Comparison of ENCODE assay signal across 21 mouse cellular contexts in the genomic region with DNA sequence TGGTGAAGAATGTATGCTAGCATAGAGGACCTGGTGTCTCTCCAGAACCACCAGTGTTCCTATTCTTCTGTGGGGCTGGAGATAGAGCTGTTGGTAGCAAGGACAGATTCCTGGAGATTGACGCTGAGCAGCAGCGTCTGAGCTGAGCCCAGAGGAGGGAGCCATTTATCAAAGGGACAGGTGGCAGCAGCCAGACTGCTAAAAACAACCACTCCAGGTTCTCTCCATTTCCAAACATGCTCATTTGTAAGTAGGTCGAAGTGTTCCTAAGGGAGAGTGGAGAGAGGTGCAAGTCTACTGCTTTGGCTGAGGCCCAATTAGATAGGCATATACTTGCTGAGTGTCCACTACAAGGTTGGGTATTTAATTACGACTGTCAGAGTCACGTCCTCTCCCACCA.
DNase-seq lines count a peak whose midpoint lies in the region; ATAC-seq and TF ChIP-seq lines count a peak whose summit lies in the region.
"Had no signal": no experiment of that assay in that cellular context is flagged by ENCODE, and none has a peak within 500 bp of the region (broad histone marks: within the 10 kb centered on the region; RNA-seq: fewer than 3 reads in every experiment).

No protein-coding gene starts in this region.

- 0 out of 2 replicates have a peak overlapping the region, but pooled peaks have one; percentile 6 for H3K9ac ChIP-seq in heart, postnatal 0 days (replicated peaks; ENCODE audit: low read depth, low read length)
- H3K9ac ChIP-seq: kidney, embryonic 15.5 days; limb, embryonic 15.5 days; liver, embryonic 15.5 days; neural tube, embryonic 13.5 days had no signal

- H3K27me3 ChIP-seq in heart, postnatal 0 days (ENCODE audit: control insufficient read depth, insufficient read depth, low read length), result no peaks in the 10 kb centered on the region
- no peaks in the 10 kb centered on the region for H3K27me3 ChIP-seq in small intestine, adult 2 months (ENCODE audit: control insufficient read depth, insufficient read depth, low read length)
- H3K27me3 ChIP-seq: kidney, embryonic 15.5 days; limb, embryonic 15.5 days; liver, embryonic 15.5 days; neural tube, embryonic 13.5 days; Patski had no signal

- peak overlapping the region; percentile 54 for H3K27ac ChIP-seq in heart, postnatal 0 days (ENCODE audit: low read depth)
- peak overlapping the region; percentile 92; the same call in 1 of the 2 replicates for H3K27ac ChIP-seq in small intestine, adult 2 months (ENCODE audit: insufficient read depth, low read depth, low read length)
- H3K27ac ChIP-seq: hindbrain, embryonic 10.5 days; hindbrain, postnatal 0 days; kidney, embryonic 15.5 days; limb, embryonic 15.5 days; liver, embryonic 15.5 days; neural tube, embryonic 13.5 days had no signal

- peak; percentile 10 for DNase-seq in cerebellum, adult 11 months
- no peak for DNase-seq in cerebellum, postnatal 4 days (ENCODE audit: low spot score in 2 of 2)
- DNase-seq in gastrocnemius, postnatal 25 days, result peak; percentile 16
- DNase-seq in gastrocnemius, postnatal 36 days, result no peak
- no peak for DNase-seq in heart, postnatal 0 days (ENCODE audit: low spot score)
- no peak for DNase-seq in heart, adult 9 months (ENCODE audit: low spot score in 2 of 2)
- DNase-seq in thymus, postnatal 25 days, result no peak
- DNase-seq: adrenal gland, adult 8-10 months; midbrain, embryonic 14.5 days; thymus, postnatal 36 days had no signal

- ATAC-seq in heart, postnatal 0 days (ENCODE audit: insufficient read depth, low read depth), result peak; percentile 47
- ATAC-seq: CD4-positive, CD25-positive, alpha-beta regulatory T cell, adult 4 months; hindbrain, postnatal 0 days; intestine, postnatal 0 days; Patski had no signal

- no peak overlapping the region for H3K4me3 ChIP-seq in heart, postnatal 0 days (ENCODE audit: low read depth, low read length)
- no peak overlapping the region for H3K4me3 ChIP-seq in small intestine, adult 2 months (ENCODE audit: low read depth, low read length)
- H3K4me3 ChIP-seq: hindbrain, embryonic 10.5 days; kidney, embryonic 15.5 days; limb, embryonic 15.5 days; liver, embryonic 15.5 days; megakaryocyte, embryonic 14.5 days; neural tube, embryonic 13.5 days had no signal

- no peak for TF ChIP-seq CTCF in heart, postnatal 0 days (IDR thresholded peaks at IDR 0.05; ENCODE audit: low read depth)
- no peak for TF ChIP-seq CTCF in small intestine, adult 2 months (IDR thresholded peaks at IDR 0.05; ENCODE audit: extremely low read depth, insufficient read length, insufficient replicate concordance, low read depth, low read length)

- 21% methylated on average over 5 of the region's 5 CpGs for WGBS in heart, postnatal 0 days
- WGBS in small intestine, adult 2 months, result 74% methylated on average over 5 of the region's 5 CpGs

- H3K4me1 ChIP-seq in heart, postnatal 0 days (ENCODE audit: control insufficient read depth, insufficient read depth), result peaks cover 13% of the 10 kb centered on the region; the same call in 1 of the 2 replicates
- peaks cover 33% of the 10 kb centered on the region; the same call in 1 of the 2 replicates for H3K4me1 ChIP-seq in small intestine, adult 2 months (ENCODE audit: control insufficient read depth, insufficient read depth, insufficient read length, low read length)
- H3K4me1 ChIP-seq: hindbrain, embryonic 10.5 days; limb, embryonic 15.5 days; liver, embryonic 15.5 days had no signal

- H3K36me3 ChIP-seq in heart, postnatal 0 days (replicated peaks; ENCODE audit: control insufficient read depth, insufficient read depth, low read length), result no peaks in the 10 kb centered on the region
- H3K36me3 ChIP-seq in small intestine, adult 2 months (ENCODE audit: control insufficient read depth, insufficient read depth, low read length), result no peaks in the 10 kb centered on the region
- H3K36me3 ChIP-seq: hindbrain, embryonic 10.5 days; kidney, embryonic 15.5 days; limb, embryonic 15.5 days; liver, embryonic 15.5 days had no signal

- intact Hi-C loops in gastrocnemius, postnatal 36 days (cut with DNase I), result no loop called here

- no peak for TF ChIP-seq POLR2A in small intestine, adult 2 months (IDR thresholded peaks at IDR 0.05; ENCODE audit: low read depth, low read length)

- TF ChIP-seq EP300 in heart, postnatal 0 days (IDR thresholded peaks at IDR 0.05; ENCODE audit: low read depth), result no peak

- no peak overlapping the region for H3K4me2 ChIP-seq in heart, postnatal 0 days (ENCODE audit: low read depth, low read length)
- H3K4me2 ChIP-seq: kidney, embryonic 15.5 days; limb, embryonic 15.5 days; liver, embryonic 15.5 days; neural tube, embryonic 13.5 days had no signal

- no peaks in the 10 kb centered on the region for H3K9me3 ChIP-seq in heart, postnatal 0 days (replicated peaks; ENCODE audit: control insufficient read depth, low read length)
- H3K9me3 ChIP-seq: hindbrain, embryonic 10.5 days; kidney, embryonic 15.5 days; limb, embryonic 15.5 days; liver, embryonic 15.5 days; megakaryocyte, embryonic 14.5 days; neural tube, embryonic 13.5 days had no signal

Comparison
In these comparisons a context has a peak if more than half of its experiments do, and no peak if none do; other contexts are left out.
1. DNase-seq: peak in cerebellum, adult 11 months (single experiment) and gastrocnemius, postnatal 25 days (single experiment); none in cerebellum, postnatal 4 days (0 of 2), gastrocnemius, postnatal 36 days (0 of 2), heart, postnatal 0 days (single experiment), heart, adult 9 months (0 of 2) and thymus, postnatal 25 days (single experiment).